Mouse (Mus musculus): ENCODE data around the gene C87436. TPM values are rescaled to one million over a fixed set of nuclear protein-coding genes. Genes with fewer than 3 reads are reported as not detected.

C87436 gene
- polyA plus RNA-seq, 1 experiment from 2014 or later: 30.3 TPM

Other genes starting within 250 kb of the C87436 start
- gene Tgfa, start 243.2 kb upstream of the C87436 start, polyA plus RNA-seq (2016; fragmentation: Nextera tagmentation; extraction: Ambion mirVana): 3.1 and 3.6 TPM in 2 replicates
- gene Fam136a, start 72.7 kb upstream of the C87436 start, polyA plus RNA-seq (2016; fragmentation: Nextera tagmentation; extraction: Ambion mirVana): 132 and 137 TPM in 2 replicates
- gene Snrpg, start 67.1 kb upstream of the C87436 start, polyA plus RNA-seq (2016; fragmentation: Nextera tagmentation; extraction: Ambion mirVana): 637 and 711 TPM in 2 replicates
- 85.3 and 86.4 TPM in 2 replicates for gene Pcyox1, start 41.2 kb upstream of the C87436 start, polyA plus RNA-seq (2016; fragmentation: Nextera tagmentation; extraction: Ambion mirVana)
- gene Tia1, start 34.2 kb upstream of the C87436 start, polyA plus RNA-seq (2016; fragmentation: Nextera tagmentation; extraction: Ambion mirVana): 318 and 338 TPM in 2 replicates
- gene Gm44790, start 11.7 kb upstream of the C87436 start, polyA plus RNA-seq (2016; fragmentation: Nextera tagmentation; extraction: Ambion mirVana): not detected in 2 replicates
- gene Pcbp1, start 87.9 kb downstream of the C87436 start, polyA plus RNA-seq (2016; fragmentation: Nextera tagmentation; extraction: Ambion mirVana): 537 and 549 TPM in 2 replicates
- 1.7 and 2.1 TPM in 2 replicates for gene Asprv1, start 189.8 kb downstream of the C87436 start, polyA plus RNA-seq (2016; fragmentation: Nextera tagmentation; extraction: Ambion mirVana)
- 17.9 and 18.6 TPM in 2 replicates for gene Mxd1, start 230.8 kb downstream of the C87436 start, polyA plus RNA-seq (2016; fragmentation: Nextera tagmentation; extraction: Ambion mirVana)
- gene Snrnp27, start 246.1 kb downstream of the C87436 start, polyA plus RNA-seq (2016; fragmentation: Nextera tagmentation; extraction: Ambion mirVana): 126 and 128 TPM in 2 replicates

Data from embryonic facial prominence, embryonic 12.5 days (tissue).